Mouse (Mus musculus) megakaryocyte, embryonic 14.5 days (primary cell): ENCODE measurements around the gene Dedd.

Experiments used
- FLI1 ChIP-seq: IDR thresholded peaks from 2 replicates; pipeline ENCODE4 v1.6.1; 2012; ENCODE audit warnings: low read length, inconsistent platforms, mixed read lengths
- GATA1 ChIP-seq: IDR thresholded peaks from 3 replicates; pipeline ENCODE4 v1.6.1; 2012; ENCODE audit warnings: mixed read lengths, low read length, inconsistent platforms, borderline replicate concordance

- TF ChIP-seq GATA1 (no peak), FLI1 (no peak)
Measured at GRCm38 (mm10) chr1:171282086-171282805, 46.7 kb upstream of the Dedd start.
